Mouse (Mus musculus): ENCODE results near the gene Susd5. TPM values are rescaled to one million over a fixed set of nuclear protein-coding genes. Genes with fewer than 3 reads are reported as not detected.

The Susd5 gene
- polyA plus RNA-seq, 1 experiment from 2014 or later = 0.49 TPM

GRCm38 (mm10) chr9:114040945-114041344, 16.0 kb upstream of the Susd5 start:
- WGBS = 60% methylated on average over 4 of the region's 4 CpGs
- Histone ChIP-seq H3K4me1 (no peaks in the 10 kb centered on the region), H3K9me3 (no peaks in the 10 kb centered on the region), H3K27ac (no peak overlapping the region), H3K36me3 (no peaks in the 10 kb centered on the region), H3K27me3 (ENCODE audit: insufficient read depth, poor library complexity, severe bottlenecking) (no peaks in the 10 kb centered on the region), H3K4me3 (no peak overlapping the region)
- DNase-seq (ENCODE audit: low spot score) = no peak

- no peak for DNase-seq (ENCODE audit: low spot score)
- Histone ChIP-seq H3K27ac (no peak overlapping the region), H3K36me3 (no peaks in the 10 kb centered on the region), H3K9me3 (no peaks in the 10 kb centered on the region), H3K27me3 (ENCODE audit: insufficient read depth, poor library complexity, severe bottlenecking) (no peaks in the 10 kb centered on the region), H3K4me1 (no peaks in the 10 kb centered on the region), H3K4me3 (no peak overlapping the region)
- WGBS = 59% methylated on average over 6 of the region's 6 CpGs
These were observed 14.4 kb upstream of the Susd5 start for GRCm38 (mm10) chr9:114042490-114042889.

- Histone ChIP-seq H3K9me3 (peaks cover 3% of the 10 kb centered on the region; the same call in 1 of the 2 replicates), H3K27ac (no peak overlapping the region), H3K4me3 (no peak overlapping the region), H3K4me1 (no peaks in the 10 kb centered on the region), H3K36me3 (no peaks in the 10 kb centered on the region), H3K27me3 (ENCODE audit: insufficient read depth, poor library complexity, severe bottlenecking) (no peaks in the 10 kb centered on the region)
- WGBS = 54% methylated on average over 3 of the region's 3 CpGs
- no peak for DNase-seq (ENCODE audit: low spot score)
These were observed 12.5 kb upstream of the Susd5 start for GRCm38 (mm10) chr9:114044446-114044845.

- Histone ChIP-seq H3K9me3 (peaks cover 3% of the 10 kb centered on the region; the same call in 1 of the 2 replicates), H3K27ac (no peak within 1 kb of the TSS), H3K27me3 (ENCODE audit: insufficient read depth, poor library complexity, severe bottlenecking) (no peaks in the 10 kb centered on the region), H3K4me1 (no peaks in the 10 kb centered on the region), H3K4me3 (no peak within 1 kb of the TSS), H3K36me3 (no peaks in the 10 kb centered on the region)
- DNase-seq (ENCODE audit: low spot score) = no peak
- WGBS = 78% methylated on average over 10 of the region's 10 CpGs
These were observed 10.9 kb upstream of the Susd5 start, which contains the start of gene Fbxl2 for GRCm38 (mm10) chr9:114046028-114046427. Gene Fbxl2, minus strand, starts transcription at chr9:114046191.

GRCm38 (mm10) chr9:114046676-114047075, 10.3 kb upstream of the Susd5 start:
- peaks cover 3% of the 10 kb centered on the region; the same call in 1 of the 2 replicates for H3K9me3 ChIP-seq
- WGBS = 89% methylated on average over 7 of the region's 7 CpGs
- H3K36me3 ChIP-seq = no peaks in the 10 kb centered on the region
- no peak overlapping the region for H3K27ac ChIP-seq
- no peaks in the 10 kb centered on the region for H3K27me3 ChIP-seq (ENCODE audit: insufficient read depth, poor library complexity, severe bottlenecking)
- DNase-seq (ENCODE audit: low spot score) = no peak
- H3K4me3 ChIP-seq = no peak overlapping the region
- no peaks in the 10 kb centered on the region for H3K4me1 ChIP-seq

- H3K9me3 ChIP-seq = peaks cover 3% of the 10 kb centered on the region; the same call in 1 of the 2 replicates
- peaks cover 2% of the 10 kb centered on the region for H3K27me3 ChIP-seq (ENCODE audit: insufficient read depth, poor library complexity, severe bottlenecking)
- no peaks in the 10 kb centered on the region for H3K4me1 ChIP-seq
- DNase-seq (ENCODE audit: low spot score) = no peak
- no peak overlapping the region for H3K4me3 ChIP-seq
- WGBS = 76% methylated on average over 7 of the region's 7 CpGs
- no peak overlapping the region for H3K27ac ChIP-seq
- no peaks in the 10 kb centered on the region for H3K36me3 ChIP-seq
These were observed 6.8 kb upstream of the Susd5 start for GRCm38 (mm10) chr9:114050106-114050505.

- no peak overlapping the region for H3K27ac ChIP-seq
- 85% methylated on average over 16 of the region's 16 CpGs for WGBS
- H3K36me3 ChIP-seq = no peaks in the 10 kb centered on the region
- no peak overlapping the region for H3K4me3 ChIP-seq
- no peaks in the 10 kb centered on the region for H3K4me1 ChIP-seq
- peaks cover 3% of the 10 kb centered on the region; the same call in 1 of the 2 replicates for H3K9me3 ChIP-seq
- DNase-seq (ENCODE audit: low spot score) = no peak
- peaks cover 9% of the 10 kb centered on the region for H3K27me3 ChIP-seq (ENCODE audit: insufficient read depth, poor library complexity, severe bottlenecking)
These were observed 6.2 kb upstream of the Susd5 start for GRCm38 (mm10) chr9:114050778-114051177.

GRCm38 (mm10) chr9:114052031-114052430, 4.9 kb upstream of the Susd5 start:
- DNase-seq (ENCODE audit: low spot score) = no peak
- WGBS = 80% methylated on average over 4 of the region's 4 CpGs
- Histone ChIP-seq H3K27ac (no peak overlapping the region), H3K4me1 (peaks cover 1% of the 10 kb centered on the region), H3K4me3 (no peak overlapping the region), H3K36me3 (no peaks in the 10 kb centered on the region), H3K27me3 (ENCODE audit: insufficient read depth, poor library complexity, severe bottlenecking) (peaks cover 21% of the 10 kb centered on the region), H3K9me3 (peaks cover 3% of the 10 kb centered on the region; the same call in 1 of the 2 replicates)

- H3K27me3 ChIP-seq (ENCODE audit: insufficient read depth, poor library complexity, severe bottlenecking) = peaks cover 30% of the 10 kb centered on the region
- H3K4me3 ChIP-seq = peak overlapping the region; percentile 15; the same call in 1 of the 2 replicates
- no peak for DNase-seq (ENCODE audit: low spot score)
- H3K4me1 ChIP-seq = peaks cover 9% of the 10 kb centered on the region
- WGBS = 70% methylated on average over 6 of the region's 6 CpGs
- H3K9me3 ChIP-seq = peaks cover 3% of the 10 kb centered on the region; the same call in 1 of the 2 replicates
- H3K36me3 ChIP-seq = no peaks in the 10 kb centered on the region
- H3K27ac ChIP-seq = no peak overlapping the region
These were observed 4.1 kb upstream of the Susd5 start for GRCm38 (mm10) chr9:114052866-114053265.

GRCm38 (mm10) chr9:114068494-114069053, 11.6 kb downstream of the Susd5 start:
- no peak overlapping the region for H3K4me3 ChIP-seq
- WGBS = 62% methylated on average over 12 of the region's 12 CpGs
- H3K27ac ChIP-seq = no peak overlapping the region
- H3K4me1 ChIP-seq = no peaks in the 10 kb centered on the region
- H3K36me3 ChIP-seq = no peaks in the 10 kb centered on the region
- no peak for DNase-seq (ENCODE audit: low spot score)
- H3K27me3 ChIP-seq (ENCODE audit: insufficient read depth, poor library complexity, severe bottlenecking) = no peaks in the 10 kb centered on the region
- no peaks in the 10 kb centered on the region for H3K9me3 ChIP-seq

- H3K27me3 ChIP-seq (ENCODE audit: insufficient read depth, poor library complexity, severe bottlenecking) = no peaks in the 10 kb centered on the region
- no peak overlapping the region for H3K4me3 ChIP-seq
- DNase-seq (ENCODE audit: low spot score) = no peak
- no peak overlapping the region for H3K27ac ChIP-seq
- H3K36me3 ChIP-seq = no peaks in the 10 kb centered on the region
- WGBS = 57% methylated on average over 6 of the region's 6 CpGs
- no peaks in the 10 kb centered on the region for H3K9me3 ChIP-seq
- no peaks in the 10 kb centered on the region for H3K4me1 ChIP-seq
These were observed 12.4 kb downstream of the Susd5 start for GRCm38 (mm10) chr9:114069372-114069771.

GRCm38 (mm10) chr9:114073681-114074080, 16.7 kb downstream of the Susd5 start:
- H3K4me3 ChIP-seq = no peak overlapping the region
- H3K27me3 ChIP-seq (ENCODE audit: insufficient read depth, poor library complexity, severe bottlenecking) = no peaks in the 10 kb centered on the region
- H3K27ac ChIP-seq = no peak overlapping the region
- H3K4me1 ChIP-seq = no peaks in the 10 kb centered on the region
- 84% methylated on average over 19 of the region's 19 CpGs for WGBS
- H3K36me3 ChIP-seq = no peaks in the 10 kb centered on the region
- no peaks in the 10 kb centered on the region for H3K9me3 ChIP-seq
- no peak for DNase-seq (ENCODE audit: low spot score)

- no peak for DNase-seq (ENCODE audit: low spot score)
- H3K4me1 ChIP-seq = no peaks in the 10 kb centered on the region
- H3K36me3 ChIP-seq = no peaks in the 10 kb centered on the region
- no peaks in the 10 kb centered on the region for H3K9me3 ChIP-seq
- no peaks in the 10 kb centered on the region for H3K27me3 ChIP-seq (ENCODE audit: insufficient read depth, poor library complexity, severe bottlenecking)
- no peak overlapping the region for H3K27ac ChIP-seq
- 72% methylated on average over 3 of the region's 3 CpGs for WGBS
- H3K4me3 ChIP-seq = no peak overlapping the region
These were observed 29.5 kb downstream of the Susd5 start for GRCm38 (mm10) chr9:114086422-114086821.
